Comparison of ENCODE assay signal across 8 mouse cellular contexts in the genomic region with DNA sequence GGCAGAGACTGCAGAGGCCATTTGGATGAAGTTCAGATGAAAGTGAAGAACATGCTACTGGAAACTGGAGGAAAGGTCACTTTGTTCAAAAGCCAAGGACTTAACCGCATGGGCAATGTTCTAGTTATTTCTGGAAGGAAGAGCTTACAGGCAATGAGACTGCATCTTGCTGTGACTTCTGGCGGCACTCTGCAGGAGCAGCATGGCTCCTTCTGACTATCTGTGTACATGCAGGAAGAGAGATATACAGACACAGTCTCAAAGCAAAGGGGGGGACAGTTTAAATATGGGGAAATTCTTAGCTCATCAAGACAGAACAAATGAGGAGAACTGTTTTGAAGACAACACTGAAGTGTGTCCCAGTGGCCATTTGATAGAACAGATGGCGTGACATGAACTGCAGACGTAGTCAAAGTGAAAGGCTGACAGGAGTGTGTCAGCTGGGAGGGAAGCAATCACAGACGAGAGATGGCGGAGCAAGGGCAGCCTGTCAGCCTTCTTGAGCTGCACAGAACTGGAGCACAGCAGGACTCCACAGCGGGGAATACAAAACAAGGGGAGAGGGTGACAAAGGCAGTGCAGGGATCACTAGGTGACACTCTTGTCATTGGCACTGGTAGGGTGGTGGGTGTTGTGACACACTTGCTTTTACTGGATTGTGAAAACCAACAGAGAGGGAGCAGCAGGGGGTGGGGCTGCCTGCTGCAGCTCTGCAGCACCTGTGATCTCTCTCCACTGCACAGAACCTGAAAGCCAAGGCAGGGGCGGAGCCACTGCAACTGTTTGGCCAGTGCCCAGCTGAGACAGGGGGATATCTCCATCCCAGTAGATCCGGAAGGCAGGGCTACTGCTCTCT.
A peak's percentile ranks its signal among the peaks of the same experiment; 100 is the strongest.
DNase-seq lines count a peak whose midpoint lies in the region; ATAC-seq and TF ChIP-seq lines count a peak whose summit lies in the region.

No protein-coding gene starts in this region.

- peak; percentile 69 for ATAC-seq in granulocyte monocyte progenitor cell, adult 5-6 weeks (replicated peaks; ENCODE audit: poor library complexity, severe bottlenecking)
- peak; percentile 83 for ATAC-seq in intestine, embryonic 15.5 days
- ATAC-seq in liver, embryonic 16.5 days (ENCODE audit: low read depth) = peak; percentile 67; the same call in 1 of the 2 replicates

- no peak overlapping the region for H3K4me3 ChIP-seq in intestine, embryonic 15.5 days (replicated peaks)
- H3K4me3 ChIP-seq in liver, embryonic 16.5 days (ENCODE audit: low read depth, low read length) = no peak overlapping the region

- H3K4me1 ChIP-seq in intestine, embryonic 15.5 days (replicated peaks) = 0 out of 2 replicates have a peak, but pooled peaks cover 7% of the 10 kb centered on the region
- peaks cover 3% of the 10 kb centered on the region for H3K4me1 ChIP-seq in liver, embryonic 16.5 days (ENCODE audit: control insufficient read depth, low read depth, low read length)

- no peak overlapping the region for H3K9ac ChIP-seq in intestine, embryonic 15.5 days
- no peak overlapping the region for H3K9ac ChIP-seq in liver, embryonic 16.5 days (ENCODE audit: low read depth, low read length)

- TF ChIP-seq CTCF in brain, embryonic 14.5 days (IDR thresholded peaks at IDR 0.05; ENCODE audit: borderline replicate concordance, extremely low read depth, insufficient read depth, insufficient read length) = no peak

- H3K27me3 ChIP-seq in intestine, embryonic 15.5 days (replicated peaks) = no peaks in the 10 kb centered on the region
- no peaks in the 10 kb centered on the region for H3K27me3 ChIP-seq in liver, embryonic 16.5 days (ENCODE audit: control insufficient read depth, insufficient read depth, low read depth, low read length)

- H3K36me3 ChIP-seq in intestine, embryonic 15.5 days = no peaks in the 10 kb centered on the region
- H3K36me3 ChIP-seq in liver, embryonic 16.5 days (ENCODE audit: control insufficient read depth, insufficient read depth) = no peaks in the 10 kb centered on the region

- WGBS in intestine, embryonic 15.5 days = 62% methylated on average over 9 of the region's 9 CpGs
- 61% methylated on average over 9 of the region's 9 CpGs for WGBS in liver, embryonic 16.5 days (ENCODE audit: insufficient replicate concordance)

- no peaks in the 10 kb centered on the region for H3K9me3 ChIP-seq in intestine, embryonic 15.5 days
- H3K9me3 ChIP-seq in liver, embryonic 16.5 days (replicated peaks; ENCODE audit: control insufficient read depth, low read length) = no peaks in the 10 kb centered on the region

- no peak for TF ChIP-seq POLR2A in brain, embryonic 14.5 days (IDR thresholded peaks at IDR 0.05; ENCODE audit: borderline replicate concordance, extremely low read depth, insufficient read depth, insufficient read length, poor library complexity, severe bottlenecking)

- H3K4me2 ChIP-seq in intestine, embryonic 15.5 days (replicated peaks) = no peak overlapping the region; the same call in 1 of the 2 replicates
- no peak overlapping the region for H3K4me2 ChIP-seq in liver, embryonic 16.5 days (ENCODE audit: low read depth, low read length)

- DNase-seq in kidney, adult 8-10 months = peak; percentile 25 to 54
- no peak for DNase-seq in kidney, postnatal 4 days
- peak; percentile 79 for DNase-seq in brain, embryonic 14.5 days (ENCODE audit: low read depth)
- peak; percentile 33 to 51 for DNase-seq in right cerebral cortex, postnatal 10 days (ENCODE audit: low spot score in 2 of 2)
- no peak for DNase-seq in urinary bladder, postnatal 10 days (ENCODE audit: low spot score)

- no peak overlapping the region for H3K27ac ChIP-seq in intestine, embryonic 15.5 days
- no peak overlapping the region for H3K27ac ChIP-seq in liver, embryonic 16.5 days (ENCODE audit: low read length)

Comparison
In these comparisons a context has a peak if more than half of its experiments do, and no peak if none do; other contexts are left out.
1. DNase-seq: peak in kidney, adult 8-10 months (2 of 2), brain, embryonic 14.5 days (single experiment) and right cerebral cortex, postnatal 10 days (2 of 2); none in kidney, postnatal 4 days (0 of 2) and urinary bladder, postnatal 10 days (single experiment).
2. Peak in every context shown above with its lines, with median percentiles within 50 percentile points of each other: ATAC-seq.